Mouse (Mus musculus) MN1 (cell line): ENCODE measurements around the gene Rpl19.

ENCODE experiments used
- DNase-seq: peaks from one replicate; pipeline ENCODE4 v3.0.0-alpha.2; 2016; ENCODE audit warnings: low spot score

Rpl19 gene

DNA sequence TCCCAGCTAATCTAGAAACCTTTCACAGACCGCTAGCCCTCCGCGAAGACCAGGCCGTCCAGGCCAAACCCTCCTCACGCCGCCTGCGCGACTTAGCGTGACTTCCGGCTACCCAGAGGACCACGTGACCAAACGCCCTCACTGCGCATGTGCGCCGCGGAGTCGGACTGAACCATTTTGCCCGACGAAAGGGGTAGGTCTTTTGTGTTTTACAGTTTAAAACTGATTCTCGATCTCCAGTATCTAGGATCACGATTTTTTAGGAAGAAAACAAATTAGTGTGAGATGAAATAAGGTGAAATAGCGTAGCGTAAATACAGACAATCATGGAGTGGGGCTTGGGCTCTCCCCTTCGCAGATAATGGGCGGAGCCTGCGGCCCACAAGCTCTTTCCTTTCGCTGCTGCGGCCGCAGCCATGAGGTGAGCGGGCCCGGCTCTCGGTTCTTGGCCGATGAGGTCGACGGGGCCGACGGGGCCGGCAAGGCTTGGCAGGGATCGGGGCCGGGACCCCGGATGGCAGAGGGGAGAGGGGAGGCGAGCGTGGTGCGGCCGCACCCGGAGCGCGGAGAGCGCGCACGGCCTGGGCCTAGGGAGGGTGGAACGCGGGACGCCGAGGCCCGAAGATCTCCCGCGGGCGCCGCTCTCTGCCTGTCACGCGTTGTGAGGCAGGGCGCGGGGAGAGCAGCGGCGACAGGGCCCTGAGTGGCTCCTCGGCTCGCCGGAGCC lies at the start of gene Rpl19:
Rpl19 (plus strand) TSS at position 141 of the 727 bp plus-strand sequence.
- DNase-seq = peak; percentile 94

DNA sequence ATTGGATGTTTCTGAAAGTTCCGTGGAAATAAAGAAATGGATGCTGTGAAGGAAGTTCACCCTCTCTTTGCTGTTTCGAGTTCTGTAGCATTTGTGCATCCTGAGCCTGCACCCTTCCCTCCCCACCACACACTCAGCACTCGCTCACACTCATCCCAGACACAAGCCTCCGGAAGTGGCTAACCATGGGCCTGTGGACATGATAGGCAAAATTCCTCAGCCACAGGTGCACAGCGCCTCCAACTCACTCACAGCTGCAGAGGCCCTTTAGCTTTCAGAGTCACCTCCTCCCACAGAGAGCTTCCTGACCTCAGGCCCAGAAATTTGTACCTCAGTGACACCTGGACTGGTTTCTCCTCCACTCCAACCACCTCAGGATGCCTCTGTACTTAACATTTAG lies 48.7 kb upstream of the Rpl19 start:
- no peak for DNase-seq

DNA sequence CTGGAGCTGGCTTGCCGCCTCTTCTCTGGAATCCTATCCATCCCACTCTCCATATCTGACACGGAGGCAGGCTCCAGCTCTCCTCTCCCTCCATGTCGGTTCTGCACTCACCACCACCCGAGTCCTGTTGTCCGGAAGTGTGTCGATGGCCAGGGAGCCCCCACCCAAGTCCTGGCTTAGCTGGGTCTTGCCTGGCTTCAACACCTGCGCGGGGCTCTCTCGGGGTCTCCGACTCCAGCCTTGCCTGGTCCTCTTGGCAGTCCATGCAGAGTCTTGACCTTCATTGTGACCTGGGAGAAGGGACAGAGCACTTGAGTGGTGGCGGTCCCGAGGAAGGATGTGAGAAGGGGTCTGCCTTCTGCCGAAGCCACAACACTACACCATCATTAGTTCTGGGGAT lies 48.1 kb upstream of the Rpl19 start:
- no peak for DNase-seq

DNA sequence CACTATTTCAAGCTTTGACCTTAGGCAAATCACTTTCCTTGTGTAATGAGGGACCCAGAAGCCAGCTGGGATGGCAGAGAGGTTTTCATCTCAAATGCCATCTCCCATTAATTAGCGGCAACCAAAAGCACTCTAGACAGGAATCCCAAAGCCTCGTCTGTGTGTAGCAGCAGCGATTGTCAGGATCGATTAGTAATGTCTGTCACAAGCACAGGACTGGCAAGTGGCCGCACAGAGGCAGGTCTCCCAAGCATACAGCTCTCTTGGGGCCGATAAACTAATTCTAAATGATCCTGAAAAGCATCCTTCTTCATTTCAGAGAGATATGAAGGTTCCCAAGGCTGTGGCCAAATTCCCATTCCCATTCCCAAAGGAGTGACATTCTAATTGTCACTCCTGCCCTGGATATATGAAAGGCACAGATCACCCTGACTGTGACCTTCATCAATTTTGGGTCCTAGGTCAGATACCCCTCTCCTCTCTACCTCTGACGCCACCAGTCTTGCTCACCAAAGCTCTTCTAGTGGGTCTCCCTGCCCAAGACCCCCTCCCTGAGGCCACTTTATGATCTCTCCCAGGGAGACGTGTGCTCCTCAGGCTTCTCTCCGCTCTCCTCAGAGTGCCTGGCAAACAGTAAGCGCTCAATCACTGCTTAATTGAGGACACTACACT lies 46.5 kb upstream of the Rpl19 start:
- DNase-seq = peak; percentile 78

DNA sequence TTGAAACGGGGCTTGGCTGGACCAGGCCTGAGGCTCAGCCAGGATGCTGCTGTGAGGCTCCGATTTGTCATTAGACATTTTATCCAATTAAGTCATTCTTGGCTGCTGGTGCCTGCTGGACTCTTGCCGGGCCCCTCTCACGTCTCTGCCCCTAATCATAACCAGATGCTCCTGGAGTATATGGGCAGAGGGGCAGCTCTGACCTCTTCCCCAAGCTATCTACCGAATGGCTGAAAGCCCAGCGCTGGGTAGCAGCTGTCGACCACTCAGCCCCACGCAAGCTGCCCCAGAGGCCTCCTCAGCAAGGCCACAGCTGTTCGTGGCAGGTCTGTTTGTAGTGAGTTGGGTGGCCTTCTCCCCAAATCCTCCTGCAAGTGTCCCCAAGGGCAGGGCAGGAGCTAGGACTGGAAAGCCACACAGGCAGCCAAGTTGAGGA lies 46.0 kb upstream of the Rpl19 start:
- peak; percentile 80 for DNase-seq

DNA sequence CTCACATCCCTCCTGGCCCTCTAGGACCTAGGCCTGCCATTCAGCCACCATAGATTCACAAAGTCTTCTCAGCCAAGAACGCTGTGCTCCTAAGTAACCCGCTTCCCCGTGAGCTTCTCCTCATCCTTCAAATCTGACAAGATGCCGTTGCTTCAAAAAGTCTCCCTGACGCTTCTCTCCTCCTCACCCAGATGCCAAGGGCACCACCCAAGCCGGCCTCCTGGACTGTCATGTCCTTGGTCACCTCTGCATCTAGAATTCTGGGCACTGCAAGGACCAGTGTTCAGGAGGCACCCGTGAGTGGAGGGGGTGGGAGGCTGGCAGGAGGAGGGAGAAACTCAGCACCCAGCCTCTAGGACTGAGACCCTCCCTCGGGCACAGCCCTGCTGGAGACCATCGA lies 43.8 kb upstream of the Rpl19 start:
- no peak for DNase-seq

DNA sequence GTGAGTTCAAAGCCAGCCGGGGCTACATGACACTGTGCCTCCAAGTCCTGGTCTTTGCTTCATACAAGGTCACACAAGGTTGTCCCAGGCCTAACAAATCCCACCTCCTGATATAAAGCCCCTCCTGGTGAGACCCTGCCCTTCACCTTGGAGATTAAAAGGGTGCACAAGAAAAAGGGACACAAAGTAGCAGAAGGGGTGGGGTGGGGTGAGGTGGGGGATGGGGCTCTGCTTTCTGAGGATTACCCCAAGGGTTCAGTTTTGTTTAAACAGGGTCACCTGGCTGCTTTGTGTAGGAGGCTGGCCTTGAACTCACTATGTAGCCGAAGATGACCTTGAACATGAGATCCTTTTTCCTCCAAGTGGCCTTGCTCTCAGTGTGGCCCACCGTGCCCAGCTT lies 43.0 kb upstream of the Rpl19 start:
- no peak for DNase-seq

DNA sequence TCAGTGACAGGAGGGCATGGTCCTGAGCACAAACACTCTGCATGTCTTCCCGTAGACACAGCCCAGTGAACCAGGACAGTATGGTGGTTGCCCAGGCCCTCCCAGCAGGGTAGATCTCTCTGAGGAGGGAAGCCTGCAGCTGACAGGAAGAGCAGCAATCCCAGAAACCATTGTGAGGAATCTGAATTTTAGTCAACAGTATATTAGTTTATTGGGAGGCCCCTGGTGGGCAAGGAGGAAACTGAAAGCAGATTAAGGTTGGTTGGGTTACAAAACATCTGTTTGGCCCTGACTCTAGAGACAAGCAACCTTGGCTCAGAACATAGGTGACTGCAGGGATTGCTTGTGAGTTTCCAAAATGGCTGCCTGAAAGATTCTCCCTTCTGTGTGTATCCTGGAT lies 42.5 kb upstream of the Rpl19 start:
- no peak for DNase-seq

DNA sequence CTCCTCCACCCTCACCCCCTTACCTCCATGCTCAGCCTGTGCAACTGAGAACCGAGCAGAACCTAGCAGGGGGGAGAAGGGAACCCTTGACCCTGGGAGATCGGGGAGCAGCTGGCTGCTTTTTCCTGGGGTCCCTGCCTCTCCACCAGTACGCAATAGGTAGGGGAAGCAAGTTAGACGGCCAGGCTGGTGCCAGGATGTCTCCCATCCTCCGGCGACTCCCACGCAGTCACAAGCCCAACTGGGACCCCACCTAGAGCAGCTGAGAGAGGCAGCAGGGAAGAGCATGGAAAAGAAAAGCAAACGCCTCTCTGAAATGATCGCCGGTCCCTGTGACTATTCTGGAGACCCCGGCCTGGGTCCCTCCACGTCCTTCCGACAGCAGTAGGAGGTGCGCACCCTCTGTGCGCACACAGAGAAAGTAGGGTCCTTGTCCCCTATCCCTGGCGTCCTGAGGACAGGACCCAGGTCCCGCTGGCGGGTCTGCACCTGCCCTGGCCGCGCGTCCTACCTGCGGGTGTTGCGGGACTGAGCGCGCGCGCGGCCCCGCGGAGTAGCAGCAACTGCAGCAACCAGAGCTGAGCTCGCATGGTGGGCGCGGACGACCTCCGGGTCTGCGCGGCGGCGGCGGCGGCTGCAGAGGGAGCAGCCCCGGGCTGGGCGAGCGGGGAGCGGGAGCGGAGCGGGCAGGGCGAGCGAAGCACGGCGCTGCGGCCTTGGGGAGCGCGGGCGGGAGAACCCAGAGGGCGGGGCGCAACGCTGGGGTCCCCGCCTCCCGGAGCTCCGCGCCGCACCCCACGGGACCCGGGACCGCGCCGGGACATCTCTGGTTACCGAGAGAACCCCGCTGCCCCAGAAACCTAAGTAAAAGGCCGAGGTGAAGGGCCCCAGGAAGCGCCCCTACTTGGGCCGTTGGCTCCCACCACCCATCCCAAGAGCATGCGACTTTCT lies 40.5 kb upstream of the Rpl19 start, which contains the start of gene Plxdc1:
Plxdc1 (minus strand) TSS at position 718 of the 951 bp plus-strand sequence.
- no peak for DNase-seq

DNA sequence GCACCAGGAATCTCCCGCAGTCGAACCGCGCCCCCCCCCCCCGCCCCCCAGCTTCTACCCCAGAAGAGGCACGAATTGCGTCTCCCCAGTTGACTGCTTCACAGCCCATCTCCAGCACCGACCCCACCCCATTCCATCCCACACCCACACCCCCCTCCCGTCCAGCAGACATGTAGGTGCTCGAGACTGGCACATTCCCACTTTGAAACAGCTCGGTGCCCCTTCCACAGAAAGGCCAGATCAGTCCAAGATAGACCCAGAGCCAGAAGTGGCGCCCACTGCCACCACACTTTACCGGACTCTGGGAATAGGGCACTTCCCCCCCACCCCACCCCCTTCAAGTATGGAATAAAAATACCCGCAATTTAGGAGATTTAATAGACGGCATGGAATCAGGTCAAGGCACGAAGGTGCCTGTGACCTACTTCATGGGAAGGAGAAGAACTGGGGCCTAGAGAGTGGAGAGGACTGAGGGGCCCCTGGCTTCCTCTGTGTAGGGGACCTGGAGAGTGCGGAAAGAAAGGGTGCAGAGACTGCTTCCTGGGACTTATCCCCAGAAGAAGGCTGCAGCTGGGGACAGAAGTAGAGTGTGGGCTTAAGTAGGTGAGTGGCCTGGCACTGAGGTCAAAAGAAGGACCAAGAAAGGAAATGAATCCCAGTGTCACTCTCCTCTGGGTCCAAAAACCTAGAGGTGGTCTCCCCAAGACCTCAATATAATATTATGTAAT lies 39.6 kb upstream of the Rpl19 start:
- DNase-seq = no peak

DNA sequence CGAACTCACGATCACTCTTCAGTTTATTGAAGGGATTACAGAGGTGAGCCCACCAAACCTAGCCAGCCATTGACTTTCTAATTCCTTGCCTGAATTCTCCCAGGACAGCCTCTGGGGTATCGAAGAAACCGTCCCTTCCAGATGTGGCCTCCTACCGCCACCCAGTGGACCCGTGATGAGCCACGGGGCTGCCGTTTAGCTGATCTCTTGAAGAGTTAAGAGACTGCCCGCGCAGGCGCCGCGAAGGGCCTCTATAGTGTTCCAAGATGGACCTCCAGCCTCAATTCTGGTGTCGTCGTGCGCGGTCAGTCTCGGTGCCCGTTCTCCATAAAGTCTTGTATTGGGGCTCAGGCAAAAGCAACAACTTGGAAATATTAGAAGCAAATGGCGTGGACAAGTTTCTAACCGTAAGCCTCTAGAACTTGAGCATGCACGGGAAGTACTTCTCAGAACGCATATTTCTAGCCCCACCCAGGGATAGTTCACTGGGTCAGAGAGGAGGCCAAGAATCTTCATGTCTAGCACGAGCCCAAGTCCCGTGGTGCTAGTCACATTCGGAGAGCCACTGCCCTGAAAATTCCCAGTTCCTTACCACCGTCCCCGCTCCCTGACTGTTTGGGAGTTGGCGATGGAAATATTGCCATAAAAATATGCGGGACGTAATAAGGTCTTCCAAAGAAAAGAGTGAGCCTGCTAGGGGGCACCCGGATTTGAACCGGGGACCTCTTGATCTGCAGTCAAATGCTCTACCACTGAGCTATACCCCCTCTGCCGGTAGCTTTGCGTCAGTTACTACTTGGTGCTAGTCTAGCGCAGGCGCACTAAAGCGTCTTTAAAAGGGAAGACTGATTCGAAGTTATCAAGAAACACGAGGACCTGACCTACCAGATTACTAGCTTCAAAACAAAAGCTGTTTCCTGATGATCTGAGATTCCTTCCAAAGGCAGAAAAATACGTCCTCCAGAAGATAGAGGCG lies 38.7 kb upstream of the Rpl19 start:
- DNase-seq = peak; percentile 97

DNA sequence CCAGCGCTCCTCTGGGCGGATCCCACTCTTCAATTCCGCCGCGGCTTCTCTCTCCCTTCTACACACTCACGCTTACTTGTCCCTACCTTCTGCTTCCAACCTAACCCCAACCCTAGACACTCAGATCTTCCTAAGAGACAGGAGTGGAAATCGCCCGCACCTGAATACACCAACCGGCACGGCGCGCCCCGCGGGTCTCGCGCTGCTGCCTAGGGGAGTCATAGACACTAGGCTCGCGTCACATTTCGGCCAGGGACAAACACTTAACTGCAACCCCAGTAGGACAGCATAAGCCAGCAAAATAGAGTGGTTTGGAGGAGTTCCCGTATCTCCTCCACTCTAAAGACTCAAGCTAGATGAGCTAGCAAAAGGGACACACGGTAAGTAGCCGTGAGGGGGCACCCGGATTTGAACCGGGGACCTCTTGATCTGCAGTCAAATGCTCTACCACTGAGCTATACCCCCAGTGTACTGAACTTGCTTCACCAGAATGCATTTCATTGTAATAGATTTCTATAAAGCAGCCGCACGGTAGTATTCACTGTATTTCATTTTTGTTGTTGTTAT lies 37.9 kb upstream of the Rpl19 start:
- peak; percentile 93 for DNase-seq

DNA sequence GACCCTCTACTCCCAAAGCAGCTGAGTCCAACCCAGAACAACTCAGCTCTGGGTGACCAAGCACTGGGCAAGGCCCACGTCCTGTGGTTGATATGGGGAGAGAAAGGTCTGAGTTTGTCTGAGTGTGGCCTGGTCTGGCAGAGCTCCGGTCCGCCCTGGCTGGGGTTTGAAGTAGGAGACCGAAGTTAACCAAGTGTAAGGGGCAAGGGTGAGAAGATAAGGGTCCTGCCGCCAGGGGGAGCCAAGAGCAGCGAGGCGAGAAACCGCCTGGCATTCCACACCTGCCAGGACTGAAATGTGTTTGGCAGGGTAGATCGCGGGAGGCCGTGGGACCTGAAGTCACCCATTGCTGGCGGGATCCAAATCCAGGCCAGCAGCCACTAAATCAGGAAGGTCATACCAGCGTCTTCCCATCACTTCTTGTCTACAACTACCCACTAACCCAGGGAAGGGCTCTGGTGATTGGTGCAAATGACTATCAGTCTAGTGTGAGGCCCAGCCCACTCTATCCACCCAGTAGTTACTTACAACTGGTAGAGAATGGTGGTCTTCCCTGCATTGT lies 31.9 kb upstream of the Rpl19 start:
- peak; percentile 65 for DNase-seq

DNA sequence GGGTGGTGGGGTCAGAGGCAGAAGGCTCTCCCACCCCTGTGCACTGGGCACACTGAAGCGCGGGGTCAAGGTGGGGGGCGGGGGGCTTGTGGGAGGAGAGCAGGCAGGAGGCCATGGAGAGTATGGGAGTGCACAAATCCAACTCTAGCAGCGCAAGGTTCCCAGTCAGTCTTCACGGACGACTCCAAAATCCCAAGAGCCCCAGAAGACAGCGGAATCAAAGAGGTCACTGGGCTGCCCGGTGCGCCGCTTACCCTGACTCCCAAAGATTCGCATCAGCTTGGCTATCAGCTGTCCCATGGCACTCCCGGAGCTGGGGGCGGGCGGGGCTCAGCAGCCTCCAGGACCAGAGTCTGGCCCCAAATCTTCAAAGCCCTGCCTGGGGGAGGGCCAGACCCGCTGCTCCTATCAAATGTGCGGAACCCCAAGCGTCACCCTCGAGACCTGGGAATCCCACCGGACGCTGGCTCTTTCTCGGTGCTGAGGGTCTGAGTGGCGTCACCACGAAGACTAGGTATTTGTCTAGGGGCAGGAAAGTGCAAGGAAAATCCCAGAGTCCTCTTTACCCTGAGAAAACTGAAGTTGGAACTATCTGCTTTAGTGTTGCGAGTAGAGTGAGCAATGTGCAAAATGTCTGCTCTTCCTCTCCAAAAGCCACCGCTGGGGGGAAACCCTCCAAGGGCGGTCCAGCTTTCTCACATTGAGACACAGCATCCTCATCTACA lies 30.8 kb upstream of the Rpl19 start, which contains the start of gene Arl5c:
Arl5c (minus strand) TSS at position 618 of the 725 bp plus-strand sequence.
- DNase-seq = no peak

DNA sequence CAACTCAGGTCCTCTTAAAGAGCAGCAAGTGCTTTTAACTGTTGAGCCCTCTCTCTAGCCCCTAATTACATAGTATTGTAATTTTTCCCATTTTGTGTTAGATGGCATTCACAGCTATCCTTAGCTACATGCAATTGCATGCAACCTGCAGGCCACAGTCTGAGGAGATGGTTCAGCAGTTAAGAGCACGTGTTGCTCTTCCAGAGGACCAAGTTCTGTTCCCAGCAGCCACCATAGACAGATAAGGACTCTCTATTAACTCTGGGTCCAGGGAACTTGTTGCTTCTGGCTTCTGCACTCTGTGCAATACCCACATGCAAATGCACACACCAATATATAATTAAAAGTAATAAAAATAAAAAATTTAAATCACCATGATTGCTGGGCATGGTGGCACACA lies 29.8 kb upstream of the Rpl19 start:
- no peak for DNase-seq

DNA sequence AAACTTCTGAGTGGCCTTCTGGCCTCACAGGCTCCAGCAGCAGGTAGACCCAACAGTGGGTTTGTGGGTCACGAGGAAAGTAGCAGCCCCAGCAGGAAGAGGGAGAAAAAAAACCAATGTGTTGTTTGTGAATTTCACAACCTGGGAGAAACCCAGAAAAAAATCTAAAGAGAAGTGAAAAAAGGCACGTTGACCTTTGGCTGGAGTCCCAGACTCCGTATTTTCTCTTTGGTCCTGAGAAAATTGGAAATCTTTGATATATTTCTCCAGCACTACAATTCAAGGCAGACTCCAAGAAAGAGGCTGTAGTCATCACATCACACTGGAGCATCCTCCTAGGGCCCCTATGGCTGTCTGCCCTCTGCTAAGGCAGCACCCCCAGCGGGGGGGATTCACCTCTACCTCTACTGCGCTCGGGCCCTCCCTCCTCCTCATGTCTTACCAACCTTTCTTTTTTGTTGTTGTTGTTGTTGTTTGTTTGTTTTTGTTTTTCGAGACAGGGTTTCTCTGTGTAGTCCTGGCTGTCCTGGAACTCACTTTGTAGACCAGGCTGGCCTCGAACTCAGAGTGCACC lies 29.0 kb upstream of the Rpl19 start:
- DNase-seq = no peak

DNA sequence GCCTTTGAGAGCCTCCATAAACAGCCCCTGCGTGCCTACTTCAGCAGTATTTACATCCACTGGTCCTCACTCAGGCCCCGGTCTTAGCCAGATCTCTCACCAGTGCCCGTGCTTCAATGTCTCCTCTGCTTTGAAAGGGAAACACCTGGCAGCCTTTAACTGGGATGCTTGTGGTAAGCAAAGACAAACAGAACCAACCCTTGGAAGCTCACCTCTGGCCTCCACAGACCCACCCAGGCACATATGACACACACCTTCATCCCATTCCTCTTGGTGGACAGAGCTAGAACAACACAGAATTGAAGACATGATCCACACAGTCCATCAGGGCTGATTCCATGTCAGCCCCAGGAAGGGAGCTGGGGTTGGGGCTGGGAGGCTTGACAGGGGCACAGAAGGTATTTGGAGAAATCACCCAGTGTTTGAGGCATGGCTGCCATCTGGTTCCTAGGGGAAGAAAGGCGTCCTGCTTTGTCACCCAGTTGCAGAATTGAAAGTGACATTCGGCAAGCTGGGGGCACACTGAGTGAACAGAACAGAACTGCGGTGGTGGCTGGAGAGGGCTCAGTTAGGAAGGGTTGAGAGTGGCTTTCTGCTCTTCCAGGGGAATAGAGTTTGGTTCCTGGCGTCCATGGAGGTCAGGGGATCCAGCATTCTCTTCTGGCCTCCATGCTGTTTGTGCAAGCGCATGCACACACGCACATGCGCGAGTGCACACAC lies 28.3 kb upstream of the Rpl19 start:
- no peak for DNase-seq
